Mouse (Mus musculus): ENCODE results near the gene Naaladl2.

Gene Naaladl2

DNA sequence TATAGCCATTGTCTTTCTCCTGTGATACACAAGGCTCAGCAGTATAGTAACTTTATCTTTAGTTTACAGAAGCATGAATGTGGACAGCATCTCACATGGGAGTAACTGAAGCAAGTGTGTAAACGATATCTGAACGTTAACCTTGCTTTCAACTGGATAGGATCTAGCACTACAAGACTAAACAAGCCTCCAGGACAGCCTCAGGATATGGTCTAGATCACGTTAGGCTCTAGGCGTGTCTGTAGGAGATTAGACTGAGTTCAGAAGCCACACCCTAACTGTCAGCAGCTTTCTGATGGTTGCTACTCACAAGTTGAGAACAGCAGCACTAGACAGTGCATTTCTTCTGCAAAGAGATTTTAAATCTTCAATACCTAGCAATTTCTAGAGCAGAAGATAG lies 1216.0 kb downstream of the Naaladl2 start:
- no peak for DNase-seq

DNA sequence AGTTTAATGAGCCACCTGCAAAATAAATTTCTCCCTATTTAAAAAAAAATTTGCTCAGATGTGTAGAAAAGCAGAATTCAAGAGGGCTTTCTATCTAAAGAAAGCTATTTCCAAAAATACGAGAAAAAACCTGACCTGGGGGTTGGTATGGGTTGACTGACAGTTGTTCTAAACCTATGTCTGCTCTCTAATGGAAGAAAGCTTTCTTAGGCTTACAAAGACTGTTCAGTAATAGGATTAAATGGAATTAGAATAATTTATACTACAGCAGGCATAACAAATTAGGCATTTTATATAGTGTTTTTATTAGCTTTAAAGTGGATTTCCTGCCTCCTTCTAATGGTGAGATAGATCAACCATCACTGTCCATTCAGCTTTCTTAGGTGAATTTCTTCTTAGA lies 1236.4 kb downstream of the Naaladl2 start:
- no peak for DNase-seq

DNA sequence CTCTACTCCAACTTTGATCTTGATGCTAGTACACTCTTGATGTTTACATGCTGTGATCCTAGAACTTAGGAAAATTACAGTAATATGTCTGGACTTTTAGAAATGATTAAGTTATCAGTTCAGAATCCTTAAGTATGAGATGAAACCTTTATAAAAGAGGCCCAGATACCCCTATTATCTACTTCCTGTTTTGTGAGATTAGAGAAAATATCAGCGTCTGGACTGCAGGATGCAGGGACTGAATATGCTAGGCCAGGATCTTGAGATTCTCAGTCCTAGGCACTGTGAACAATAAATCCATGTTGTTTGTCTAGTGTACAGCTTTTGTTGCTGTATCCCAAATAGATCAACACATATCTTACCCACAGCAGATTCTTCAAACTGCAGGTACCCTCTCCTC lies 1278.4 kb downstream of the Naaladl2 start:
- DNase-seq = no peak

DNA sequence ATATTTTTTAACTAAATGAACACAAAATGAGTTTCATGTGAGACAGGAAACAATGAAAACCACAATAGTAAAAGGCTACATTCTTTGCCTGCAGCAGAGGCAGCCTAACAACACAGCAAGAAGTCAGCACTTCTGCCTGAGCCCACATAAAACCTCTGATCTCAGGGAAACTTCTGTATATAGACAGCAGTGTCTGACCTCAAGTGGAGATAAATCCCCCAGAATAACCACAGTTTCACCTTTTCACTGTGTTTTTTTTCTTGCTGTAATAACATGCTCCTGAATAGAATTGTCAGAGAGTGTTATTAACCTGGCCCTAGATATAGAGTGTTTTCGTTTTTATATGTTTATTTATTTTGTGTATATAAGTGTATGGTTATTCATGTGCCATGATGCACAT lies 1286.8 kb downstream of the Naaladl2 start:
- DNase-seq = no peak

DNA sequence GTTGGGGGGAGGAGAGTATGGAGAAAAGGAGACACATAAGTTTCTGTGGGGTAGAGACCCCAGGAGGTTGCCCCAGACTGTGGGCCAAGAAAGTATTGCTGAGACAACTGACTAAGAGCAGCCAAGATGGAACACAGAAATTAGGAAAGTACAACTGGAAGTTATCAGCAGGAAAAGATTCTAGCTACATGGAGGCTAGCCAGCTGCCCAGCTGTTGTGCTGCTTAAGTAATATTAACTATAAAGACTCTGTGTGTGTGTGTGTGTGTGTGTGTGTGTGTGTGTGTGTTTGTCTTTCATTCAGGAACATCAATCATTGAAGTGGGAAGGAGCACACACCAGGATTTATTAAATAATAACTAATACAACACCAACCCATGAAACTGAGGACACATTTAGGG lies 1326.5 kb downstream of the Naaladl2 start:
- no peak for DNase-seq

DNA sequence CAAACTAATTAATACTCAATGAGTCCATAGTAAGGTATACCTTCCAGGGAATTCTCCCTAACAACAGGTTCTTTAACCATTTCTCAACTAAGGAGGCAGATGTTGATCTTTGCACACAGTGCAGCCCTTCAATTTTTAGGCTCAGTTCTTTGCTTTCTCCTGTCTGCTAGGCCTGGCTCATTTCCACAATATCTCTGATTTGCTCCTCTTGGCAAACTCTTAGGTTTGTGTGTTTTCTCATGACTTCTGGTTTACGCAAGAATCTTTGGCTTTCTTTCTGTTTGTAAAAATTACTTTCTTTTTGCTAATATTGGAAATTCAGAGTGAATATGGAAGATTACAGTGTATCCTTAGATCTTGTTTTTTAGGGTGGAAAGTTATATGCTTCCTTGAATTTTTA lies 1385.3 kb downstream of the Naaladl2 start:
- DNase-seq = no peak

All from retina, postnatal 1 day (tissue).